Mouse (Mus musculus): Measurements from ENCODE around the gene Epdr1.
"Not testable (repeated sequence)": the region's sequence is repeated elsewhere in the genome, so short reads cannot be mapped to it uniquely, and the experiment has no call there.

Epdr1 gene

GRCm38 (mm10) chr13:19604916-19605315, 14.8 kb downstream of the Epdr1 start:
- DNase-seq (ENCODE audit: low spot score): no peak

- DNase-seq (ENCODE audit: low spot score): no peak
Observed at GRCm38 (mm10) chr13:19603719-19604118, 16.0 kb downstream of the Epdr1 start.

- DNase-seq (ENCODE audit: low spot score): no peak
Observed at GRCm38 (mm10) chr13:19602531-19602930, 17.2 kb downstream of the Epdr1 start.

GRCm38 (mm10) chr13:19599242-19599641, 20.5 kb downstream of the Epdr1 start:
- no peak for DNase-seq (ENCODE audit: low spot score)

GRCm38 (mm10) chr13:19595141-19595540, 24.6 kb downstream of the Epdr1 start:
- DNase-seq (ENCODE audit: low spot score): no peak

GRCm38 (mm10) chr13:19590996-19591759, 28.5 kb downstream of the Epdr1 start:
- no peak for DNase-seq (ENCODE audit: low spot score)

- no peak for DNase-seq (ENCODE audit: low spot score)
Observed at GRCm38 (mm10) chr13:19575947-19576346, 43.8 kb downstream of the Epdr1 start.

- not testable (repeated sequence) for DNase-seq (ENCODE audit: low spot score)
Observed at GRCm38 (mm10) chr13:19574723-19575122, 45.0 kb downstream of the Epdr1 start.

GRCm38 (mm10) chr13:19570166-19570565, 49.6 kb downstream of the Epdr1 start:
- DNase-seq (ENCODE audit: low spot score): not testable (repeated sequence)

GRCm38 (mm10) chr13:19562510-19562909, 57.2 kb downstream of the Epdr1 start:
- DNase-seq (ENCODE audit: low spot score): no peak

GRCm38 (mm10) chr13:19555391-19555790, 64.3 kb downstream of the Epdr1 start:
- no peak for DNase-seq (ENCODE audit: low spot score)

All from spleen, adult 12 weeks (tissue).